Mouse (Mus musculus): ENCODE measurements around the gene Ldb3. TPM values are rescaled to one million over a fixed set of nuclear protein-coding genes. Genes with fewer than 3 reads are reported as not detected.

Ldb3 gene
- polyA plus RNA-seq, 1 experiment from 2014 or later, result 1.3 TPM

GRCm38 (mm10) chr14:34544545-34544944 lies 43.9 kb downstream of the Ldb3 start:
- peak overlapping the region; percentile 23; the same call in 1 of the 2 replicates for H3K27ac ChIP-seq (ENCODE audit: low read length)
- peaks cover 8% of the 10 kb centered on the region; the same call in 1 of the 2 replicates for H3K4me1 ChIP-seq (ENCODE audit: control insufficient read depth, insufficient read depth, low read length)
- WGBS, result 56% methylated on average over 2 of the region's 2 CpGs
- H3K9ac ChIP-seq (replicated peaks; ENCODE audit: low read depth, low read length), result no peak overlapping the region
- ATAC-seq (ENCODE audit: insufficient number of reproducible peaks, insufficient read depth, low FRiP score, low read depth), result no peak
- no peaks in the 10 kb centered on the region for H3K9me3 ChIP-seq (ENCODE audit: control insufficient read depth, low read depth, low read length)
- no peaks in the 10 kb centered on the region for H3K27me3 ChIP-seq (ENCODE audit: control insufficient read depth, insufficient read depth, low read length)
- no peak overlapping the region for H3K4me2 ChIP-seq (replicated peaks; ENCODE audit: low read depth, low read length)
- H3K36me3 ChIP-seq (ENCODE audit: control insufficient read depth, insufficient read depth, low read length), result no peaks in the 10 kb centered on the region
- H3K4me3 ChIP-seq (ENCODE audit: low read depth, low read length), result no peak overlapping the region

- Histone ChIP-seq H3K9ac (replicated peaks; ENCODE audit: low read depth, low read length) (no peak overlapping the region), H3K27me3 (ENCODE audit: control insufficient read depth, insufficient read depth, low read length) (no peaks in the 10 kb centered on the region), H3K4me3 (ENCODE audit: low read depth, low read length) (no peak overlapping the region), H3K9me3 (ENCODE audit: control insufficient read depth, low read depth, low read length) (no peaks in the 10 kb centered on the region), H3K4me2 (replicated peaks; ENCODE audit: low read depth, low read length) (no peak overlapping the region), H3K36me3 (ENCODE audit: control insufficient read depth, insufficient read depth, low read length) (no peaks in the 10 kb centered on the region), H3K4me1 (ENCODE audit: control insufficient read depth, insufficient read depth, low read length) (peaks cover 8% of the 10 kb centered on the region; the same call in 1 of the 2 replicates), H3K27ac (ENCODE audit: low read length) (no peak overlapping the region)
- no peak for ATAC-seq (ENCODE audit: insufficient number of reproducible peaks, insufficient read depth, low FRiP score, low read depth)
- 83% methylated on average over 6 of the region's 6 CpGs for WGBS
Measured at GRCm38 (mm10) chr14:34544001-34544400, 44.5 kb downstream of the Ldb3 start.

DNA sequence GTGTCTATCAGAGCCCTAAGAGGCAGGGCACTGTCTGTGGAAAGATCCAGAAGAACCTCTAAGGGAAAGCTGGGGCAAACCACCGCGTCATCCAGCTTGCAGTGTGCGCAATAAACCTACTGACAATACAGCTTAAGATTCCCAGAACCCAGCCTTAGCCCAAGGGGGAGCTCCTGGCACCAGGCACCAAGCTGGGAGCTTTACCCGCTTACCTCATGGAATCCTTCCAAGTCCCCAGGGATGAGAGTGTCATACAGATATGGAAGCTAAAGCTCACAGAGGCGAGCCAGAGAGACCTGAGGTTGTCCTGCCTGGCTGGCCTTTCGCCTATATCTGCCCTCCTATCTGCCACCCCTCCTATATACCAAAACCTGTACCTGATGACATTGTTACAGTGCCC lies 44.9 kb downstream of the Ldb3 start:
- no peak overlapping the region for H3K9ac ChIP-seq (replicated peaks; ENCODE audit: low read depth, low read length)
- ATAC-seq (ENCODE audit: insufficient number of reproducible peaks, insufficient read depth, low FRiP score, low read depth), result no peak
- WGBS, result 84% methylated on average over 6 of the region's 6 CpGs
- peaks cover 8% of the 10 kb centered on the region; the same call in 1 of the 2 replicates for H3K4me1 ChIP-seq (ENCODE audit: control insufficient read depth, insufficient read depth, low read length)
- no peaks in the 10 kb centered on the region for H3K9me3 ChIP-seq (ENCODE audit: control insufficient read depth, low read depth, low read length)
- no peak overlapping the region for H3K27ac ChIP-seq (ENCODE audit: low read length)
- H3K36me3 ChIP-seq (ENCODE audit: control insufficient read depth, insufficient read depth, low read length), result no peaks in the 10 kb centered on the region
- H3K27me3 ChIP-seq (ENCODE audit: control insufficient read depth, insufficient read depth, low read length), result no peaks in the 10 kb centered on the region
- no peak overlapping the region for H3K4me2 ChIP-seq (replicated peaks; ENCODE audit: low read depth, low read length)
- no peak overlapping the region for H3K4me3 ChIP-seq (ENCODE audit: low read depth, low read length)

DNA sequence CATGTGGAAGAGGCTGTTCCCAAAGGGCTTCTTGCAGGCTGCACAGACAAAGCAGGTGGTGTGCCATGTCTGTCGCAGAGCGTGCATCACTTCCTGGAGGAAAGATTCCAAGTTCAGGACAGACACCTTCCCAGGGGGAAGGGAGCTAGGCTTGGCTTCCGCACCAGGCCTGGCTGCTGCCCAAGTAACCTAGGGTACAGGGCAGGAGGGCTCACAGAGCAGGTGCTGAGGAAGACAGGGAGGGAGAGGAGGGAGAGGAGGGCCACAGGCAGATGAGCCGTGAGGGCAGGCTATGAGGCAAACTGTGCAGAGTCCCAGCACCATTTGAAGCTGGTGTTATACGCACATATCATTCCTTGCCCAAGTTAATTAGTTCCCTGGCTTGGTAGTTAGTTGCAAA lies 46.6 kb downstream of the Ldb3 start:
- no peaks in the 10 kb centered on the region for H3K36me3 ChIP-seq (ENCODE audit: control insufficient read depth, insufficient read depth, low read length)

GRCm38 (mm10) chr14:34540685-34541162 lies 47.8 kb downstream of the Ldb3 start:
- 10% methylated on average over 17 of the region's 17 CpGs for WGBS
- Histone ChIP-seq H3K4me2 (replicated peaks; ENCODE audit: low read depth, low read length) (peak overlapping the region; percentile 22; the same call in 1 of the 2 replicates), H3K27ac (ENCODE audit: low read length) (peak overlapping the region; percentile 92), H3K4me3 (ENCODE audit: low read depth, low read length) (no peak overlapping the region), H3K27me3 (ENCODE audit: control insufficient read depth, insufficient read depth, low read length) (no peaks in the 10 kb centered on the region), H3K4me1 (ENCODE audit: control insufficient read depth, insufficient read depth, low read length) (peaks cover 8% of the 10 kb centered on the region; the same call in 1 of the 2 replicates), H3K9me3 (ENCODE audit: control insufficient read depth, low read depth, low read length) (no peaks in the 10 kb centered on the region), H3K36me3 (ENCODE audit: control insufficient read depth, insufficient read depth, low read length) (no peaks in the 10 kb centered on the region), H3K9ac (replicated peaks; ENCODE audit: low read depth, low read length) (no peak overlapping the region)
- ATAC-seq (ENCODE audit: insufficient number of reproducible peaks, insufficient read depth, low FRiP score, low read depth), result peak; percentile 84

More for the DNA sequence above, 46.6 kb downstream of the Ldb3 start:
- no peak overlapping the region for H3K4me2 ChIP-seq (replicated peaks; ENCODE audit: low read depth, low read length)
- peak overlapping the region; percentile 92; the same call in 1 of the 2 replicates for H3K27ac ChIP-seq (ENCODE audit: low read length)
- no peaks in the 10 kb centered on the region for H3K9me3 ChIP-seq (ENCODE audit: control insufficient read depth, low read depth, low read length)
- 82% methylated on average over 5 of the region's 5 CpGs for WGBS
- ATAC-seq (ENCODE audit: insufficient number of reproducible peaks, insufficient read depth, low FRiP score, low read depth), result no peak
- no peak overlapping the region for H3K9ac ChIP-seq (replicated peaks; ENCODE audit: low read depth, low read length)
- no peak overlapping the region for H3K4me3 ChIP-seq (ENCODE audit: low read depth, low read length)
- H3K27me3 ChIP-seq (ENCODE audit: control insufficient read depth, insufficient read depth, low read length), result no peaks in the 10 kb centered on the region
- H3K4me1 ChIP-seq (ENCODE audit: control insufficient read depth, insufficient read depth, low read length), result peaks cover 8% of the 10 kb centered on the region; the same call in 1 of the 2 replicates

GRCm38 (mm10) chr14:34535883-34536282 lies 52.6 kb downstream of the Ldb3 start:
- Histone ChIP-seq H3K4me3 (ENCODE audit: low read depth, low read length) (no peak overlapping the region), H3K27me3 (ENCODE audit: control insufficient read depth, insufficient read depth, low read length) (no peaks in the 10 kb centered on the region), H3K36me3 (ENCODE audit: control insufficient read depth, insufficient read depth, low read length) (no peaks in the 10 kb centered on the region), H3K9me3 (ENCODE audit: control insufficient read depth, low read depth, low read length) (no peaks in the 10 kb centered on the region), H3K27ac (ENCODE audit: low read length) (peak overlapping the region; percentile 61; the same call in 1 of the 2 replicates), H3K9ac (replicated peaks; ENCODE audit: low read depth, low read length) (no peak overlapping the region), H3K4me2 (replicated peaks; ENCODE audit: low read depth, low read length) (no peak overlapping the region), H3K4me1 (ENCODE audit: control insufficient read depth, insufficient read depth, low read length) (no peaks in the 10 kb centered on the region)
- peak; percentile 76 for ATAC-seq (ENCODE audit: insufficient number of reproducible peaks, insufficient read depth, low FRiP score, low read depth)
- WGBS, result 39% methylated on average over 4 of the region's 4 CpGs

DNA sequence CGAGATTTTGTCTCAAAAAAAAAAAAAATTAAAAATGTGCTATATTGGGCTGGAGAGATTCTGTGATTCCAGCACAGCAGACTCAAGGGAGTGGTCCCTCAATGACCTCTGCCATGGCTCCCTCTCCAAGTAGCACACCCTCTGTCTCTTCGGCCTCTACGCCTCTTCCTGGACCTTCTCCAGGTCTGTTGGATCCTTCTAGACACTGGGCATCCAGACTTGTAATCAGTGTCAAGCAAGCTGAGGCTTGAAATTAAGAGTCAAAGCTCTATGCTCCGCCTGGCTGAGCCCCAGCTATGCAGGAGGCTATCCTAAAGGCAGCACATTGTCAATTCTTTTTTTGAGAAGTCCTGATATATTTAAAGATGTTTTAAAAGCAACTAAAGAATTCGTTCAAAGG lies 54.9 kb downstream of the Ldb3 start:
- no peaks in the 10 kb centered on the region for H3K9me3 ChIP-seq (ENCODE audit: control insufficient read depth, low read depth, low read length)

GRCm38 (mm10) chr14:34532536-34532935 lies 55.9 kb downstream of the Ldb3 start:
- peak; percentile 12; the same call in 1 of the 2 replicates for ATAC-seq (ENCODE audit: insufficient number of reproducible peaks, insufficient read depth, low FRiP score, low read depth)
- Histone ChIP-seq H3K4me3 (ENCODE audit: low read depth, low read length) (no peak overlapping the region), H3K36me3 (ENCODE audit: control insufficient read depth, insufficient read depth, low read length) (no peaks in the 10 kb centered on the region), H3K4me1 (ENCODE audit: control insufficient read depth, insufficient read depth, low read length) (no peaks in the 10 kb centered on the region), H3K9ac (replicated peaks; ENCODE audit: low read depth, low read length) (no peak overlapping the region), H3K4me2 (replicated peaks; ENCODE audit: low read depth, low read length) (no peak overlapping the region), H3K27ac (ENCODE audit: low read length) (no peak overlapping the region), H3K9me3 (ENCODE audit: control insufficient read depth, low read depth, low read length) (no peaks in the 10 kb centered on the region), H3K27me3 (ENCODE audit: control insufficient read depth, insufficient read depth, low read length) (no peaks in the 10 kb centered on the region)
- 59% methylated on average over 6 of the region's 6 CpGs for WGBS

More for the DNA sequence above, 54.9 kb downstream of the Ldb3 start:
- Histone ChIP-seq H3K4me1 (ENCODE audit: control insufficient read depth, insufficient read depth, low read length) (no peaks in the 10 kb centered on the region), H3K9ac (replicated peaks; ENCODE audit: low read depth, low read length) (no peak overlapping the region), H3K36me3 (ENCODE audit: control insufficient read depth, insufficient read depth, low read length) (no peaks in the 10 kb centered on the region), H3K27ac (ENCODE audit: low read length) (no peak overlapping the region), H3K27me3 (ENCODE audit: control insufficient read depth, insufficient read depth, low read length) (no peaks in the 10 kb centered on the region), H3K4me3 (ENCODE audit: low read depth, low read length) (no peak overlapping the region), H3K4me2 (replicated peaks; ENCODE audit: low read depth, low read length) (no peak overlapping the region)
- no peak for ATAC-seq (ENCODE audit: insufficient number of reproducible peaks, insufficient read depth, low FRiP score, low read depth)
- 82% methylated on average over 5 of the region's 5 CpGs for WGBS

GRCm38 (mm10) chr14:34528804-34529203 lies 59.7 kb downstream of the Ldb3 start:
- peak overlapping the region; percentile 48 for H3K27ac ChIP-seq (ENCODE audit: low read length)
- no peak overlapping the region for H3K4me3 ChIP-seq (ENCODE audit: low read depth, low read length)
- H3K36me3 ChIP-seq (ENCODE audit: control insufficient read depth, insufficient read depth, low read length), result no peaks in the 10 kb centered on the region
- H3K4me2 ChIP-seq (replicated peaks; ENCODE audit: low read depth, low read length), result no peak overlapping the region
- no peaks in the 10 kb centered on the region for H3K9me3 ChIP-seq (ENCODE audit: control insufficient read depth, low read depth, low read length)
- no peak overlapping the region for H3K9ac ChIP-seq (replicated peaks; ENCODE audit: low read depth, low read length)
- no peaks in the 10 kb centered on the region for H3K4me1 ChIP-seq (ENCODE audit: control insufficient read depth, insufficient read depth, low read length)
- 0 out of 2 replicates have a peak, but pooled peaks have one; percentile 56 for ATAC-seq (ENCODE audit: insufficient number of reproducible peaks, insufficient read depth, low FRiP score, low read depth)
- H3K27me3 ChIP-seq (ENCODE audit: control insufficient read depth, insufficient read depth, low read length), result no peaks in the 10 kb centered on the region
- WGBS, result 69% methylated on average over 8 of the region's 8 CpGs

All from stomach, embryonic 14.5 days (tissue).